Mouse (Mus musculus) brain, adult 2 months (tissue): Measurements from ENCODE around the gene Thg1l.

Experiments used
- DNase-seq: peaks from one replicate; pipeline ENCODE4 v3.0.0; 2011; ENCODE audit warnings: low read depth, low spot score

The Thg1l gene

DNA sequence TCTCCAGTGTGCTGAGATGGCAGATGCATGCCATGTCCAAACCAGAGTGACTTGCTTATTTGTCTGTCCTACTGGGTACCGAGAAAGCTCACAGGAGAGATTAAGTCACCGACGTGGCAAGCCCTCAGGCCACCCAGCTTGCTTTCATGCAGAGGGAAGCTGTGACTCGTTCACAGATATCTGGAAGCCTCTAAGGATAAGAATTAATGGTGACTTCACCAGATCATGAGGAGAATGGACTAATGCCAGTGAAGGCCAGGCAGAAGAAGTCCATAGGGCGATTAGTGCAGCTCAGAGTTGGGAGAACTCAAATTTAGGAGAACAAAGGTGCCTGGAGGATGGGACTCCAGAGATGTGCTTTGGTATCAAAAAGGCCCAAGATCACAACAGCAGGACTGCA, 27.8 kb downstream of the Thg1l start:
- no peak for DNase-seq

DNA sequence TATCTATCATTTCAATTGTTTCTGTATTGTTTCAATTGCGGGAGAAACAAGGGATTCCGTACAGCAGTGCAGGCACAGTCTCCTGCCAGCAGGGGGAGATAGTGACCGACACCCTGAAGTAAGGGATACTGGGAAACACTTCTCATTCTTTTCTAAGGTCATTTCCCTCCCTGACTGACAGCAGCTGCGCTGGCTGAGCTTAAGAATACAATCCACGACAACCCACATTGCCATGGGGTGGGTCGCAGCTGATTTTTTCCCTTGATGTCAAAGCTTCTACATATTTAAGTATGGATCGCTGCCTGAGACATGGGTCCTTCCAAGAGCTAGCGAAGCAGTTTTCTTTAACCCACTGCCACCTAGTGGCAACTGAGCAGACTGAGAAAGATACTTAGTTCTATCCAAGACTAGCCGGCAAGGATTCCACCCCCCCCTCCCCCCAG, 28.6 kb downstream of the Thg1l start:
- DNase-seq = peak; percentile 91

DNA sequence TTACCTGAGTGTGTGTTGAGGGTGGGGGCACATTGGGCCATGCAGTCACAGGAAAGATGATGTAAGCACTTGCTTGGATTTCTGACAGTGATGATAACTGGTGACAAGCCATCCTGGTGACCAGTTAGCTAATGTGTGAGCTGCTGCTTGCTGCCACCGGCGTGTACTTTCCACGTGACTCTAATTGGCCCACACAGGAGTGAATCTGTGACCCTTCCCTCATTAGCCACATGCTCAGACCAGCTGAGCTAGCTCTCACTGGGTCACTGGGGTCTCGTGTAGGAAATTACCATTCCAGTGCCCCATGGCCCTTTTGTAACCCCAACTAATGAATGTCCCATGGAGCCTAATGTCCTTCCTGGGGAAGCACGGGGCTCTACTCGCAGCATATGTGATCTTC, 29.9 kb downstream of the Thg1l start:
- no peak for DNase-seq

DNA sequence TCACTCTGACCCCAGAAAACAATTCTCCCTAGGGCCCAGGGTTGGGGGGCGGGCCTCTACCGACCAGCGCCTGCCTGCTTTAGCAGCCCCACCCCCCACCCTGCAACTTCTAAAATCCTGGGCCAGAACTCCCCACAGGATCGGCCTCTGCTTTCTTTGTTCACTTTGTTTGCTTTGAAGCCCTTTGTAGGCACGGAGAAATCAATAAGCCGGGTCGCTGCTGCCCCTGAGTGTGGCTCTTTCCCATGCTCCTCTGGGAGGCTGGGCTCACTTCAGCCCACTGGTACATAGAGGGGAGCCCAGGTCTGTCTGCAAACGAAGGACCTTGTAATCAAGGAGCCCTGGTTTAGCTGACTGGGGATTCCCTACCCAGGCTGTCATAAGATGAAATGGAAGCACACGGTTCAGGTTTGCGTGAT, 33.8 kb downstream of the Thg1l start:
- no peak for DNase-seq

DNA sequence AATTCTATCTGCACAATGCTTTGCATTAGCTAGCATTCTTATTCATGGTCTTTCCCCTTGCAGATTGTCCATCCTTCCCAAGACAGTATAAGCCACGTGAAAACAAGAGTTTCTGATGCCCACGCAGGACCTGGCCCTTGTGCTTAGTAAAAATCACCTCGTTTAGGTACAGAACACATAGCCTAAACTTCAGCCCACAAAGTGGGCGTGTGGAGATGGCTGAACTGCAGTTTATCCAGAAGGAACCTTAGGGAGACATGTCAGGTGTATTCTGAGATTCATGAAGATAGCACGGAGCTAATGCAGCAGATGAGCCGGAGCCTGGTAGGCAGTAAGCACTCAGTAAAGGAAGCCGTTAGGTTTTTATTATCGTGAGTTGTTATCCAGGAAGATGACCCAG, 34.3 kb downstream of the Thg1l start:
- DNase-seq = no peak

DNA sequence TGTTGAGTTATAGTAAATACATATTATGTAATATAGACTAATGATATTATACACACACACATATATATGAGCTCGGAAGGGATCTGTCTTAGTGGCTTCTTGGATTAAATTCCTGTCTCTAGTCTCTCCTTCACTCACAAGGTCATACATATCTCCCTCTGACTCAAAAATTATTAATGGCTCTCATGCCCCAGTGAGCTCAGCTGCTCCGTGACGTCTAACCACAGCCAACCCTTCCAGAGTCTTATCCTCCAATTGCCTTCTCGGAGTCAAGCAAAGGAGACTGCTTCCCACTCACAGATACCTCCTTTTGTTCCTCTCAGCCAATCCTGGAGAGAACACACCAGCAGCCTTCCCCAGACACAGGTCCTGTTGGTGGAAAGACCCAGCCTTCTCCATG, 36.5 kb downstream of the Thg1l start:
- no peak for DNase-seq

DNA sequence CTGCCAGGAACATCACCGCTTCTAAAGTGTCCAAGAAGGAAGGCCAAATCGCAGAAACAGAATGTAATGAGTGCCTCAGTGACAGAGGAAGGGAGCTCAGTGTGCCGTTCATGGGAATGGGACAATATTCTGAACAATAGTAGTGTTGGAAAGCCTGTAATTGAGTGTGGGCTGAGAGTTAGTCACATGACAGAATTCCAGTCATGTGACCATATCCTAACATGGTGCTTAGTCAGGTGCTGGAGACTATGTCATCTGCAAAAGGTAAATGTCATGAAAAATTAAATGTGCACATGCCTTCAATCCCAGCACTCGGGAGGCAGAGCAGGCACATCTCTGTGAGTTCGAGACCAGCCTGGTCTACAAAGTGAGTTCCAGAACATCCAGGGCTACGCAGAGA, 37.3 kb downstream of the Thg1l start:
- DNase-seq = no peak

DNA sequence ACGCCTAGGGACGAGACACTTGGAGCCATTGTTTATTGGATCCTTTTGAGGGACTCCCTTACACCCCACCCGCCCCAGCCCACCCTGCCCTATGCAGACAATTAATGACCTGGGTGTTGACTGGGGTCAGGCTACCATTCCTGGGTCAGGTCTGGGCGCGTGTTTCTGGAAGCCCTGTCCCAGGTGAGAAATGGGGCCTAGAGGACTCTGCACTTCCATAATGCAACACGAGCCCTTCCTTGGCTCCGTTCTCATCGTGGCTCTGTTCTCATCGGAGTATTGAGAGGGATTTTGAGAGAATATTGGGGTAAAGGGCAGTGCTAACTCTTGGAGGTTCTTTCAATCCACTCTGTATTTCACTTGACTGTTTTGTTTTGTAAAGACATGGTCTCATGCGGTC, 39.1 kb downstream of the Thg1l start:
- DNase-seq = no peak

DNA sequence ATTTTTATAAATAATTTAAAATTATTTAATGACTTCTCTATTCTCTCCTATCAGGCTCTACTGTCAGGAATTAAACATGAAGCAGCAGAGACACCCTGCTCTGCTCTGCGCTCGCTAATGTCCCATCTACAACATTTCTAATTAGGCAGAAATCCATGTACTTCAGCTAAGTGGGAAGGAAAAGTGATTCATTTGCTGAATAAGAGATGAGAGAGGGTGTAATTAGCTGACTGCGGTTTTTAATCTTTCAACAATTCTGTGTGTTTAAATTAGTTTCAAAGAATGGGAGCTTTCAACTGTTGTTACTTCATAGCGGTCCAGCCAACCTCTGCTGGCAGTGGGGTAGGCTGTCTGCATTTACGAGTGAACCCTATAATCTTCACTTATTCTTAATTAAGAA, 44.6 kb downstream of the Thg1l start:
- peak; percentile 56 for DNase-seq

DNA sequence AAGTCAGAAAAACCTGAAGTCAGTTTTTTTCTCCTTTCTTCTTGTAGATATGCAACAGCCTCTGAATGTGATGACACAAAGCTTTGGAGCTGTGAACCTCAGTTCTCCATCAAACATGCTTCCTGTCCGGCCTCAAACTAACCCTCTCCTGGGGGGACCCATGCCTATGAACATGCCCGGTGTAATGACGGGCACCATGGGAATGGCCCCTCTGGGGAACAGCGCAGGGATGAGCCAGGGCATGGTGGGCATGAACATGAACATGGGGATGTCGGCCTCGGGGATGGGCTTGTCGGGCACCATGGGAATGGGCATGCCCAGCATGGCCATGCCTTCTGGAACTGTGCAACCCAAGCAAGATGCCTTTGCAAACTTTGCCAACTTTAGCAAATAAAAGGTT, 46.4 kb downstream of the Thg1l start:
- no peak for DNase-seq

DNA sequence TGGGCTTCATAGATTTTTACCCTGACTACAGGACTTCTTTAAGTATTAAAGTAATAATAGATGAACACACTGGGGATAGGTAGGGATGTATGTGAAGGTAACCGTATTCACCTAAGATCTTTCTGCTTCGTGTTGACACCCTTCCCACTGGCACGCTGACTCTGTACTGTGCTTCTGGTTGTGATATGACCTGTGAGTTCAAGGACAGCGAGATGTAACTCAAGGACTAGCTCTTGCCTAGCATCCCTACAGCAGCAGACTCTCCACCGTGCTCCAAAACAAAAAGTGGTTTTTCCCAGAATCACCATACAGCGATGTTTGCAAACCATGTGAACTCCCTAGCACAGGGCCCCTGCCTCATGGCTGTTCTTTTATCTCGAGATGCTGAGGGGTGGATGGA, 47.2 kb downstream of the Thg1l start:
- DNase-seq = no peak

DNA sequence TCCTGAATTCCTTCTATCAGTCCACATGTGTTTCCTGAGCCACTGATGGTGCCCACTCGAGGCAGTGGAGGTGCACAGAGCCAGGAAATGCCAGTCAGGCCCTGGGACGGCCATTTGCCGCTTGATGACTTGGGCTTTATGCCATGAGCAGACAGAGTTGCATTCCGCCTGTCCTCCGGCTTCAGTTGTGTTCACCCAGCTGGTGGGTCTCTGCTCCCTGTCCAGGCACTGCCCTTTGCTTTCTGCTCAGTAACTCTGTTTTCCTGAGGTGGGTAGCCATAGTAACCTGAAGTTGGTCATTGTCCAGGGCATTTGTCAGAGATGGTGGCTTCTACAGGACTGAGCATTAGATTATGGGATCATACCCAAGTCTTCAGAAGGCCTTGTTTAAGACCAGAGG, 48.0 kb downstream of the Thg1l start:
- no peak for DNase-seq

DNA sequence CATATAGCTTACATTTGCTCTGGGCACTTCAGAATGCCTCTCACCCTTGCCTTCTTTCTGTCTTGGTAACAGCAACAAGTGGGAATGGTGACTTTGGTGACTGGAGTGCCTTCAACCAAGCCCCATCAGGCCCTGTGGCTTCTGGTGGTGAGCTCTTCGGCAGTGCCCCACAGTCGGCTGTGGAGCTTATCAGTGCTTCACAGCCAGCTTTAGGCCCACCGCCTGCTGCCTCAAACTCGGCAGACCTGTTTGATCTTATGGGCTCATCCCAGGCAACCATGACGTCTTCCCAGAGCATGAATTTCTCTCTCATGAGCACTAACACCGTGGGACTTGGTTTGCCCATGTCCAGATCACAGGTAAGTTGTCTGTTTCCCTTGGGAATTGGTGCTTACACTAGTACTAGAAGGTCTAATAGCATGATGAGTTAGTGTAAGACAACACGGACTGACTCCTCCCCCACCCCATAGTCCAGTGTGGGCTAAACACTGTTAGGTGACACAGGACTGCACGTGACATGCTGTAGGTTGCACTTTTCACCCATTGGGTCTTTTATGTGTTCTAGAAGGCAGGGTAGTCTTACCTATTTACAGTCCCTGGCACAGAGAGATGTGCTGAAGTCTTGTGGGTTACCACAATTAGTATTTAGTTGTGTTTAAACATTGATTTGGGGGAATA, 49.0 kb downstream of the Thg1l start:
- DNase-seq = no peak

DNA sequence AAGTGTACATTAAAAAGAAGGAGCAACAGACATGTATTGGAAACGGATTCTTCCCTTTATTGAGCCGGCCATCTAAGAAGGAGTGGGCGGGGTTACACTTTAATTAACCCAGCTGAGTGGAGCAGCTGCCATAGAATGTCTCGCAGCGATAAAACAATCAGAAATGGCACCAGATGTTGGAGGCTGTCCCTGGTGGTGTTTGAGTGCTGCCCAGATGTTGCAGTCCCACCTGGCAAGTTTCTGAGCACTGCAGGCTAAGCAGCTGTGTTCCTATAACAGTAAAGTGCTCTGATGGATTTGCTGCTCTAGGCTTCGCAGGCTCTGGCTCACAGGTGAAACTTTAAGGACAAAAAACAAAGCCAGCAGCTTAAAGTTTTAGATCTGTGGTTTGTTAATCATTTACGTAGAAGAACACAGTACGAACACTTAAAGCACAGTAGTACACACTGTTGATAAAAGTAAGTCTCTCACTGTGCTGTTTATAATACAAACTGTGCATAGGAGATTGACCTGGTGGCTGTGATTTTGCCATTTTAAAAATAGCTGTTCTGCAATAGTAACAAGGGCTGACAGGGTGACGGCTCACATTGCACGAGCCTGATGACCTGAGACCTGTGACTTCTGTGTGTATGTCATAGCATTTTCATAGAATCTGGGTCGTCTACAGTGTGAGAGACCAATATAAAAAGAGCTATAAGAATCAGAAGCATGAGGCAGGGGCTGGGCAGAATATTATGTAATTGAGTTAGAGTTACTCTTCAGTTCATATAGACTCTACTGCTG, 54.9 kb downstream of the Thg1l start:
- no peak for DNase-seq

DNA sequence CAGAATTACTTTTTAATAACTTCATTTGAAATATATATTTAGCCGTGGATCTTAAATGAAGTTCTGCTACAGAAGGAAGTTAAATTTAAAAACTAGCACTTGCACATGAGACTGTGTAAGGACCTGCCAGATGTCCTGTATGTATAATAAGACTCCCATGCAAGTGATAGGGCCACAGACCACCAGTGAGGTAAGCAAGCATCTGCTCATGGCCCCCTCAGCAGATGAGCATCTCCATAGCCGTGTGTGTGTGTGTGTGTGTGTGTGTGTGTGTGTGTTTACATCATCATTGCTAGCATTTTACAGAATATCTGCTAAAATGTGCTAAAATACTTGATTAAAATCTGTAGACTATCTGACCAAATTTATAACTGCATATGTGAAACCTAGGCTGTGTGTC, 57.9 kb downstream of the Thg1l start:
- peak; percentile 33 for DNase-seq
